Mouse (Mus musculus) forebrain, embryonic 13.5 days (tissue): ENCODE measurements around the gene Calml3. TPM values are rescaled to one million over a fixed set of nuclear protein-coding genes. Genes with fewer than 3 reads are reported as not detected.

Source experiments
- ATAC-seq: fragments of 200-750 bp; cut with Nextera tagmentation; 2 replicates; pipeline ENCODE4 v1.8.0; 2017
- H3K27ac ChIP-seq: fragments of 300-500 bp; sonication (generic); 2 replicates; pipeline ENCODE4 v1.5.1; 2015; ENCODE audit warnings: inconsistent platforms, mild to moderate bottlenecking, moderate library complexity
- H3K27me3 ChIP-seq: fragments of 300-500 bp; sonication (generic); 2 replicates; pipeline ENCODE4 v1.6.1; 2015; ENCODE audit warnings: mild to moderate bottlenecking, inconsistent platforms
- H3K36me3 ChIP-seq: fragments of 300-500 bp; sonication (generic); 2 replicates; pipeline ENCODE4 v1.6.1; 2015; ENCODE audit warnings: mild to moderate bottlenecking, inconsistent platforms; ENCODE audit not compliant: poor library complexity, severe bottlenecking
- H3K4me1 ChIP-seq: fragments of 300-500 bp; sonication (generic); 2 replicates; pipeline ENCODE4 v1.6.1; 2015; ENCODE audit warnings: inconsistent platforms
- H3K4me2 ChIP-seq: fragments of 300-500 bp; sonication (generic); 2 replicates; pipeline ENCODE4 v1.6.1; 2015; ENCODE audit warnings: inconsistent platforms, mild to moderate bottlenecking, moderate library complexity
- H3K4me3 ChIP-seq: fragments of 300-500 bp; sonication (generic); 2 replicates; pipeline ENCODE4 v1.5.1; 2015; ENCODE audit warnings: mild to moderate bottlenecking, inconsistent platforms
- H3K9ac ChIP-seq: fragments of 300-500 bp; sonication (generic); 2 replicates; pipeline ENCODE4 v1.6.1; 2015; ENCODE audit warnings: mild to moderate bottlenecking, inconsistent platforms
- H3K9me3 ChIP-seq: fragments of 300-500 bp; sonication (generic); replicated peaks from 2 replicates; pipeline ENCODE4 v1.6.1; 2016; ENCODE audit warnings: inconsistent platforms
- WGBS: fragments of 180-500 bp; shearing (Covaris S2); methylation state at CpG from one replicate; pipeline ENCODE4 v1.1.7; 2015; 5-methylcytosine and 5-hydroxymethylcytosine counted together
- polyA plus RNA-seq: library from polyadenylated mRNA; unstranded; fragments of >200 nt; fragmentation: Nextera tagmentation; extraction: Ambion mirVana; gene quantifications from 2 replicates; pipeline ENCODE4 v1.2.1, GENCODE M21; 2015

The Calml3 gene
- polyA plus RNA-seq, 1 experiment from 2014 or later = not detected

- Histone ChIP-seq H3K36me3 (no peaks in the 10 kb centered on the region), H3K4me2 (no peak overlapping the region), H3K4me1 (no peaks in the 10 kb centered on the region), H3K27ac (no peak overlapping the region), H3K4me3 (no peak overlapping the region), H3K9me3 (no peaks in the 10 kb centered on the region), H3K27me3 (no peaks in the 10 kb centered on the region), H3K9ac (no peak overlapping the region)
- 83% methylated on average over 5 of the region's 5 CpGs for WGBS
- ATAC-seq = no peak
These were observed 1.5 kb upstream of the Calml3 start for GRCm38 (mm10) chr13:3805638-3806037.

- H3K9me3 ChIP-seq = no peaks in the 10 kb centered on the region
- no peaks in the 10 kb centered on the region for H3K4me1 ChIP-seq
- no peaks in the 10 kb centered on the region for H3K36me3 ChIP-seq
- ATAC-seq = no peak
- H3K27ac ChIP-seq = no peak overlapping the region
- H3K4me3 ChIP-seq = no peak overlapping the region
- 68% methylated on average over 2 of the region's 2 CpGs for WGBS
- H3K27me3 ChIP-seq = no peaks in the 10 kb centered on the region
- no peak overlapping the region for H3K4me2 ChIP-seq
- H3K9ac ChIP-seq = no peak overlapping the region
These were observed 1.0 kb upstream of the Calml3 start for GRCm38 (mm10) chr13:3805132-3805531.

DNA sequence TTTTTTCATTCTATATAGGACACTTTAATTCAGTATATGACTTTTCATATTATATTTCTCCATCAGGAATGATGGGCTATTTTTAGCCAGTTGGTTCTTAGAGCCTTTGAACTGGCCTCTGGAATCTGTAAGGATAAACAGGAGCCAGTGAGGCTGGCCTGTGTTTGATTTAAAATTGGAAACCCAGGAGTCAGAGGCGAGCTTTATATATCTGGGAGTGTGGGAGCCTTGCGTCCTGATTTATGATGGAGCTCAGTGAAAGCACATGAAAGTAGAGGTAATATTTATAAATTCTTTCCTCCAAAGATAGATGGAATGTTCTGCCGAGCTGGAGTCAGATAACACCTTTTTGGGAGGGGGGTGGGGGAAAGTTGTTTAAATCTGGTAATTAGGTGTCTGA lies 4.7 kb downstream of the Calml3 start:
- Histone ChIP-seq H3K9ac (no peak overlapping the region), H3K27me3 (no peaks in the 10 kb centered on the region), H3K9me3 (no peaks in the 10 kb centered on the region), H3K4me2 (no peak overlapping the region), H3K36me3 (no peaks in the 10 kb centered on the region), H3K27ac (no peak overlapping the region), H3K4me1 (no peaks in the 10 kb centered on the region), H3K4me3 (no peak overlapping the region)
- 84% methylated on average over 3 of the region's 3 CpGs for WGBS
- ATAC-seq = no peak

GRCm38 (mm10) chr13:3798751-3799150 lies 5.4 kb downstream of the Calml3 start:
- H3K9ac ChIP-seq = no peak overlapping the region

DNA sequence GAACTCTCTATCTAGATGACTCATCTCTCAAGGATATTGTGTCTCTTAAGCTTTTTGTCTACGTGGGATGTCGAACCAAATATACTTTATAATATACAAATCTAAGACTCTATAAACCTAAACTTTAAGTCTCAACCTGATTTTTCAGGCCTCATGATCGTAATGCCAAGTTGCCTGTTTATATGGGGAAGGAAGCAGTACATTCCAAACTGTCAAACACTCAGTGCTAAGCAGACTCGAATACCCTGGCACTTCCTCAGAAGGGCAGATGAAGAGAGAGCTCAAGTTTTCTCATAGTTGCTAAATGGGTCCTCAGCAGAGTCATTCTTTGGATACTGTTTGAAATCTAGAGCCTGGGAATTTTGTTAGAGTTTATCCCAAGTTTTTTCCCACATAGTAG lies 7.5 kb downstream of the Calml3 start:
- H3K27me3 ChIP-seq = no peaks in the 10 kb centered on the region
- WGBS = 93% methylated on average over 4 of the region's 4 CpGs
- no peaks in the 10 kb centered on the region for H3K9me3 ChIP-seq
- no peak overlapping the region for H3K27ac ChIP-seq
- no peaks in the 10 kb centered on the region for H3K4me1 ChIP-seq
- H3K36me3 ChIP-seq = no peaks in the 10 kb centered on the region
- H3K9ac ChIP-seq = no peak overlapping the region
- H3K4me2 ChIP-seq = no peak overlapping the region
- ATAC-seq = no peak
- no peak overlapping the region for H3K4me3 ChIP-seq

More at GRCm38 (mm10) chr13:3798751-3799150, 5.4 kb downstream of the Calml3 start:
- H3K27me3 ChIP-seq = no peaks in the 10 kb centered on the region
- no peak overlapping the region for H3K4me3 ChIP-seq
- H3K27ac ChIP-seq = no peak overlapping the region
- no peaks in the 10 kb centered on the region for H3K36me3 ChIP-seq
- H3K4me2 ChIP-seq = no peak overlapping the region
- ATAC-seq = no peak
- no peaks in the 10 kb centered on the region for H3K9me3 ChIP-seq
- no peaks in the 10 kb centered on the region for H3K4me1 ChIP-seq

- WGBS = 85% methylated on average over 2 of the region's 2 CpGs
- no peaks in the 10 kb centered on the region for H3K36me3 ChIP-seq
- H3K9me3 ChIP-seq = no peaks in the 10 kb centered on the region
- no peak overlapping the region for H3K4me2 ChIP-seq
- H3K9ac ChIP-seq = no peak overlapping the region
- no peaks in the 10 kb centered on the region for H3K4me1 ChIP-seq
- no peak for ATAC-seq
- H3K4me3 ChIP-seq = no peak overlapping the region
- H3K27me3 ChIP-seq = no peaks in the 10 kb centered on the region
- H3K27ac ChIP-seq = no peak overlapping the region
These were observed 14.6 kb downstream of the Calml3 start for GRCm38 (mm10) chr13:3789531-3789930.

DNA sequence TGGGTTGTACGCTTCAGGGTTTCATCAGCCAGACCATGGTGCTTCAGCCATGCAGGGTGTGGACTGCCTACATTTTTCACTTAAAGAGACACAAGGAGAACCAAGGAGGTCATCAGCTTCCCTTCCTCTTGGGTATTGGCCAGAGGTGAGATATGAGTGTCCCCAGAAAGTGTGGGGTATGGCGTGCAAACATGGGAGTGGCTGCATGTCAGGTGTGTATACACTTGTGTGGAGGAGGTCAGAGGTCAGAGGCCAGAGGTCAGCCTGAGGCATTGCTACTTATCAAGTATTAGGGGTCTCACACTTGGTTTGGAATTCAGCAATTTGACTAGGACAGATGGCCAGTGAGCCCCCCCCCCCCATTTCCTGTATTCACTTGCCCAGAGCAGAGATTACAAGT lies 15.5 kb downstream of the Calml3 start:
- no peak for ATAC-seq
- no peak overlapping the region for H3K9ac ChIP-seq

DNA sequence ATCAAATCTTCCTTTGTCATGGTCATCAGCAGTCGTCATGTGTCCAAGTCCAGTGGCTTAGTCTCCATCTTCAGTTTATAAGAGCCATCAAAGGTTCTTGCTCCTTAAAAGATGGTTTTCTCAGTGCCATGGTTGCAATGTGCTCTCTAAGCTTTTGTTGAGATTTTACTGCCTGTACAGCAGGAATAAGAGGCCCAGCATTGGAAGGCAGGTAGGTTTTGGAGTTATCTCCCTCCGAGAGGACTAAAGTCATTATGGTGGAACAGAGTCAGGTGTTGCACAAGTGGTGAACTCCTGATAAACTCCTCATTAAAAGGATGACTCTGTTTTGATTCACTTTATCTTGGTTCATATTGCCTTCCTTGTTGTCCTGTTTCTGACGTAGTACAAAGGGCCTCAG lies 16.5 kb downstream of the Calml3 start:
- Histone ChIP-seq H3K27me3 (no peaks in the 10 kb centered on the region), H3K4me2 (no peak overlapping the region), H3K27ac (no peak overlapping the region), H3K36me3 (no peaks in the 10 kb centered on the region), H3K9me3 (no peaks in the 10 kb centered on the region), H3K4me1 (no peaks in the 10 kb centered on the region), H3K9ac (no peak overlapping the region), H3K4me3 (no peak overlapping the region)
- 88% methylated on average over 3 of the region's 3 CpGs for WGBS
- ATAC-seq = no peak

More for the DNA sequence above, 15.5 kb downstream of the Calml3 start:
- no peak overlapping the region for H3K4me2 ChIP-seq
- no peak overlapping the region for H3K4me3 ChIP-seq
- H3K4me1 ChIP-seq = no peaks in the 10 kb centered on the region
- no peaks in the 10 kb centered on the region for H3K27me3 ChIP-seq
- WGBS = 90% methylated on average over 2 of the region's 2 CpGs
- no peaks in the 10 kb centered on the region for H3K9me3 ChIP-seq
- H3K36me3 ChIP-seq = no peaks in the 10 kb centered on the region
- H3K27ac ChIP-seq = no peak overlapping the region

DNA sequence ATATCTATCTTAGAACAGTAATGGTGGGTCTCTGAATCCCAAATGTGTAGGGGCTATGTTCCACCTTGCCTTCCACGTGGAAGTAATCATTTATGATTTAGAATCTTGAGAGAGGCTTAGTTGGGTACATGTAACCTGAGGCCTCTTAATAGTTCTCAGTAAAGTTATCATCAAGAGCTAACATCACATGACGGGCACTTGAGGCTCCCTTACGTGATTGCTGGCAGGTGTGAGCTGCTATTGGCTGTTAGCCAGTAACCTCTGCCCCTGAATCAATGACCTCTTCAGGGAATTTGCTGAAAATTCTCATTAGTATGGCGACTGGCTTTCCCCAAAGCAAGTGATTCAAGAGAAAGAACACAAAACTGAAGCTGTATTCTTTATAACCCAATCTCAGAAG lies 17.0 kb downstream of the Calml3 start:
- Histone ChIP-seq H3K4me2 (no peak overlapping the region), H3K27ac (no peak overlapping the region), H3K36me3 (no peaks in the 10 kb centered on the region), H3K9me3 (no peaks in the 10 kb centered on the region), H3K9ac (no peak overlapping the region), H3K4me1 (no peaks in the 10 kb centered on the region), H3K4me3 (no peak overlapping the region), H3K27me3 (no peaks in the 10 kb centered on the region)
- ATAC-seq = no peak
- 64% methylated on average over 4 of the region's 4 CpGs for WGBS

- no peaks in the 10 kb centered on the region for H3K27me3 ChIP-seq
- no peak overlapping the region for H3K27ac ChIP-seq
- H3K9me3 ChIP-seq = no peaks in the 10 kb centered on the region
- WGBS = 78% methylated on average over 2 of the region's 2 CpGs
- no peak for ATAC-seq
- H3K4me3 ChIP-seq = no peak overlapping the region
- H3K4me1 ChIP-seq = no peaks in the 10 kb centered on the region
- H3K36me3 ChIP-seq = no peaks in the 10 kb centered on the region
- H3K9ac ChIP-seq = no peak overlapping the region
- H3K4me2 ChIP-seq = no peak overlapping the region
These were observed 20.5 kb downstream of the Calml3 start for GRCm38 (mm10) chr13:3783621-3784020.

- 43% methylated on average over 2 of the region's 2 CpGs for WGBS
- Histone ChIP-seq H3K4me3 (no peak overlapping the region), H3K27ac (no peak overlapping the region), H3K4me2 (no peak overlapping the region), H3K36me3 (no peaks in the 10 kb centered on the region), H3K9ac (no peak overlapping the region), H3K9me3 (no peaks in the 10 kb centered on the region), H3K27me3 (no peaks in the 10 kb centered on the region), H3K4me1 (no peaks in the 10 kb centered on the region)
- no peak for ATAC-seq
These were observed 21.6 kb downstream of the Calml3 start for GRCm38 (mm10) chr13:3782499-3782898.

- 85% methylated on average over 8 of the region's 8 CpGs for WGBS
- H3K9ac ChIP-seq = no peak overlapping the region
- no peak overlapping the region for H3K4me2 ChIP-seq
- no peaks in the 10 kb centered on the region for H3K4me1 ChIP-seq
- H3K36me3 ChIP-seq = no peaks in the 10 kb centered on the region
- H3K27me3 ChIP-seq = no peaks in the 10 kb centered on the region
- no peak overlapping the region for H3K4me3 ChIP-seq
- no peaks in the 10 kb centered on the region for H3K9me3 ChIP-seq
- H3K27ac ChIP-seq = no peak overlapping the region
- no peak for ATAC-seq
These were observed 24.4 kb downstream of the Calml3 start for GRCm38 (mm10) chr13:3779575-3780226.

DNA sequence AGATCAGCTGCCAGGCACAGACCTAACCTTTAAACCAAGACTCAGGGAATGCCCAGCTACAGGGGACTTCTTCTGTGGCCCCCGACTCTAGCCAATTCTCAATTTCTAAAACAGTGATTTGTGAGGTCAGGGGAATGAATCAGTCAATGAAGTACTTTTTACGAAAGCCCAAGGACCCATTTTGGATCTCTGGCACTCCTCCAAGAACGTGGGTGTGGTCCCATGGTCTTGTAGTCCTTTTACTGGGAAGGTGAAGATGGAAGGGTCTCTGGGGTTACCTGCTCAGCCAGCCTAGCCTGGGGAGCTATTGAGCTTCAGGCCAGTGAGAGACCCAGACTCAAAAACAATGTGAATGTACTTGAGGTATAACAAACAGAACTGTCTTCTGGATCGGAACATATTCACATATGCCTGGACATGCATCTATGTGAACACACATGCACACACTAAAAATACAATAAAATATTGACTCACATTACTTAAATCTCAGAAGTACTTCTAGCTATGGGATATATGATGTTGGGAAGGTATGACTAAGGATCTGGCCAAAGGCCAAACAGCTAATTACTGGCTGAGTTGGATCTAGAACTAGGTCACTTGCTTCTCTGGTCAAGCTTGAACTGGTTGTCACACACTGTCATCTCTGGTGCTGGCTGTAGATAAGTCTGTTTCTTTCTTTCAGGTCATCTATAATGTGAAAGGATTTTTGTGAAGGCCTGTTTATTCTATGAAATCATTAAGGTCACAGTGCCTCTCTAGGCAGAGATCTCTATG lies 25.3 kb downstream of the Calml3 start:
- H3K4me3 ChIP-seq = no peak overlapping the region
- H3K9ac ChIP-seq = no peak overlapping the region
- H3K4me1 ChIP-seq = no peaks in the 10 kb centered on the region
- H3K4me2 ChIP-seq = no peak overlapping the region
- no peaks in the 10 kb centered on the region for H3K27me3 ChIP-seq
- WGBS = 77% methylated on average over 4 of the region's 4 CpGs
- H3K9me3 ChIP-seq = no peaks in the 10 kb centered on the region
- H3K27ac ChIP-seq = no peak overlapping the region
- no peaks in the 10 kb centered on the region for H3K36me3 ChIP-seq
- ATAC-seq = no peak
